Mouse (Mus musculus): Measurements from ENCODE around the gene Tmem190. TPM values are rescaled to one million over a fixed set of nuclear protein-coding genes. Genes with fewer than 3 reads are reported as not detected.

Tmem190 gene
- total RNA-seq (2023) = not detected

DNA sequence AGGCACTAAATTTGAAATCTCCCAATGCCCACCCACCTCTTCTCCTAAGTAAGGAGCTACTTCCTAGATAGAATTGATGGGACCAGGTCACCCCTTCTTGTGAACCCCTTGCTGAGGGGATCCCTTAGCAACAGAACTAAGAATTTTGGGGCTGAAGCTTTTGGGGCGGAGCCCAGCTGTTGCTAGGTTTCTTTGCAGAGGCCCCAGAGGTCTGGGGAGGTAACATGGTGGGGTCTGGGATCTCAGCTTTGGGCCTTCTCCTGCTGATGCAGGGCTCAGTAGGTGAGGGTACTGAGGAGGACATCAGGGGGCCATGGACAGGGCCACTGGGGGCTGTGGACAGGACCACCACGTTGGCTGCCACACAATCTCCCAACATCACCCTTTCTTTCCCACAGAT lies at the start of gene Tmem190, which contains the start of gene Il11:
Gene Tmem190 (plus strand): TSS at position 179 of the 400 bp plus-strand sequence.
Gene Il11 (minus strand): TSS at position 101 of the 400 bp plus-strand sequence.

DNA sequence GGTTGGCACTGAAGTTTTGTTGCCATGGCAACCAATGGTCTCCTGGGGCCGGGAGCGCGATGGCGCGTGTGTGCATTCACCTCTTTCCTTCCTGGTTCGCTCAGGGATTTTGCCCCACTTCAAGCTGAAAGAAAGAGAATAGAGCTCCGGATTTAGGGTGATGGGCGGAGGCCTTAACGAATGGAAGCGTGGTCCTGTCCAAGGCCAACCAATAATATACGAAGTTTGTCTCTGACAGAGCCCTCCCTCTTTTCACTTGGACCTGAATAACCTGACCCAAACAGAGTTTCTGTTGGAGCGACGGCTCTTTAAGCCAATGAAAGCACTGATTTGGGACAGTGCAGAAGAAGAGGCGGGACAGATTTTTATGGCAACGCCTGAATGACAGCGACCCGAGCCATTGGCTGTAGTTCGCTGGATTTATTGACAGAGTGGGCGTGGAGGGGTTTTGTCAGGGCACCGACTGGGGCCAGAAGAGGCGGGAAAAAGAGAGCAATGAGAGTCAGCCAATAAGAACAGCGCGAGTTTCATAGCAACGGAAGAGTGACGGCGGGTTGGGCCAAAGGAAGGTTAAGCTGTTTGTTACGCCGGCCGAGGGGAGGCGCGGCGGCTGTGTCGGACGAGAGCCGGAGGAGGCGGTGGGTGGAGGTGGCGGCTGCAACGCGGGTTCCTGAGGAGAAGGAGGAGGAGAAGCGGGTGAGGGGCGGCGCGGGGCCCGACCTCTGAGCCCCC lies 43.0 kb upstream of the Tmem190 start, which contains the start of gene Kmt5c:
Gene Kmt5c (plus strand): TSS at position 572 of the 732 bp plus-strand sequence.

DNA sequence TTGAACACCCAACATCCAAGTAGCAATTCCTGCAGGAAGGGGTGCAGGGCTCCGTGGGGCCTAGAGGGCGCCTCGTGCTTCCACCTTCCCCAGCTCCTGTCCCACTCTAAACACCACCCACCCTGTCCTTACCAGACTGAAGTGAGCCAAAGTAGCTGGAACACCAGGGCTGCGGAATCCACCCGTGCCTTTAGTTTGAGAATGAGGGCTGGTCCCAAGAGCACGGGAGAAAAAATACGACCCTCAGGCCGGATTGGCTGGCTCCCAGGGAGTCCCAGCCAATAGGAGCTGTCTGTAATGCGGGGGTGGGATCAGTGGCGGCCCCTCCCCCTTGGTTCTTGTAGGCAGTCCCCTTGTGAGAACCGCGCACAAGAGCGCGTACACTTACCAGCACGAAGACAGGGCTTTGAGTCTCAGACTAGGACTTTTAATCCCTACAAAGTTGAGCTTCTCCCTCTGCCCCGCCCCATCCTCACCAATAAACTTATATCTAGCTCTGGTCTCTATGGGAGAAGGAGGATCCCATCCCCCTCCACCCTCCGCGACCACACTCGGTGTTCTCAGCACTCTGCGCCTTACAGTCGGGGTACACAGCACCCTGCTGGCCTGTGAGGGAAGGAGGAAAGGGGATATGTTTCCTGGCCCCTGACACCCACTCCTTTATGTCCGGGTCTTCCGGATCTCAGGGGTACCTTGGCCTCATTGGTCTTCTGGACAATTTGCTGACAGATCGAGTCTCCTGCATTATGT lies 29.7 kb upstream of the Tmem190 start, which contains the start of gene Cox6b2:
Gene Cox6b2 (minus strand): TSS at position 274 of the 750 bp plus-strand sequence.

DNA sequence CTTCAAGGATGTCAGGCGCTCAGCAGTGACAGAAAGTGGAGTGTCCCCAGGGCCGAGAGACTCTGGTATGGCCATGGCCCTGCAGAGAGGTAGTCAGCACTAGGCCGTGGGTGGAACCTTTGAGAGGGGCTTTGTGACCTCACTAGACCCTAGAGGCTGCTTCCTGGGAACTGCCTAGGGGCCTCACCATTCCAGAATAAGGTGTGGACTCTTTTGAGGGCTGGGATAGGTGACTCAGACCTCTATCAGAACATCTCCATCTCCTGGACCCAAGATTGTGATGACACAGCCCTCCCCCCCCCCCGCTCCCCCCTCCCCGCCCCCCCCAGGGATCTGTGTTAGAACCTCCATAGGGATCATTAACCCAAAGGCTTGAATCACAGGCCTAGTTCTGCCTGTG lies 11.5 kb upstream of the Tmem190 start, which contains the start of gene Fam71e2:
Gene Fam71e2 (minus strand): TSS at position 101 of the 400 bp plus-strand sequence.

DNA sequence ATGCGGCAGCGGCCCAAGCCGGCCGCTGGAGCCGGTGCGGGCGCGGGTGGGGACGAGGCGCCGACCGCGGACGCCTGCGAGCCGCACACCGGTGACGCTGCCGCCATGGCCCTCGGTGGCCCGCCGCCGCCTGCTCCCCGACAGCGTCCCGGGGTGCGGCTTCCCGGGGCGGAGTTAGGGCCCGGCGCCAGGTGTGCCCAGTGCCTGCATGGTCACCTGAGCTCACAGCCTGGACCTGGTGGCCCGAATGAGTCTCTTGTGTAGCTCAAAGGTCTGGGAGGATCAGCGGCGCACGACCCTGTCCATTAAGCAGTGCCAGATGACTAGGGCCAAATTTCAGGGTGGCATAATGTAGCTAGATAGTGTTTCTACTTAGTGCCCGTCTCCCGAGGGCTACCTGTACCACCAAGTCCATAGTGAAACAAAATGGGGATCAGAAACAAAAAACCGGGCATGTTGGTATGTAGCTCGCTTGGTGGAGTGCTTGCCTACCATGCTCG lies 6.7 kb downstream of the Tmem190 start, which contains the start of gene Tmem238:
Gene Tmem238 (minus strand): TSS at position 221 of the 500 bp plus-strand sequence.

DNA sequence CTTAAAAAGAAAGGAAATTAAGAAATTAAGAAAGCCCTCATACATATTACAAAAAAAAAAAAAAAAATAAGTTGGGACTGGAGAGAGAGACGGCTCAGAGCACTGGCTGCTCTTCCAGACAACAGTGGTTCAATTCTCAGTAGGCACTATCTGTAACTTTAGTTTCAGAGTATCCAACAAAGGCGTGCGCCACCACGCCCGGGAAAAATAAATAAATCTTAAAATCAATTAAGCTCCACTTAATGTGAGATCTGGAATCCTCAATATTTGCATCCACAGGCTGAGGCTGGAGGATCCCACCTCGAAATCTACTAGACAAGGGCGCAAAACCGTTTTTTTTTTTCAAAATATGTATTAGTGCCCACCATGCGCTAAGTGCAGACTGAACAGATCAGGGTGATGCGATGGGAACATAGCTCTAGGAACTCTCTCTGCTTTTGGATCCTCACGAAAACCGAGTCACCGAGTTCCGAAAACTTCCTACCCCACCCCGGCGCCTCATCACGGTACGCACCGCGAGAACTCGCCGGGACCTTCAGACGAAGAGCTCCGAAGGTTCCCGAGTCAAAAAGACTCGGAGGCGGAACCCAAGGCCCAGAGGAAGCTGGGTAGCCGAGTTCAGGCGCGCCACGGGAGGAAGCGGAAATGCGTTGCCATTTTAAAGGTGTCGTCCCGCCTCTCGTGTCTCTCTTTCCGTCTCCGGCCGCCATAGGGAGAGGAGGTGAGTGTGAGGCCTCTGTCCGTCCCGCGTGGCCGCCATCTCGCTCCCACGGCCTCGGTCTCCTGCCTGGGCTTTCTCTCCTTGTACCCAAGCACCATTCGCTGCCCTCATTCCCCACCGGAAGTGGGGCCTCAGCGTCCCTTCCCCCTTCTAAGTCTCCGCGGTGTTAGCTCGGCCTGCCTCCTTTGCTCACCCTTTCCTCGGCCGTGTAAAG lies 9.8 kb downstream of the Tmem190 start, which contains the start of gene Rpl28:
Gene Rpl28 (plus strand): TSS at position 597 of the 935 bp plus-strand sequence.

DNA sequence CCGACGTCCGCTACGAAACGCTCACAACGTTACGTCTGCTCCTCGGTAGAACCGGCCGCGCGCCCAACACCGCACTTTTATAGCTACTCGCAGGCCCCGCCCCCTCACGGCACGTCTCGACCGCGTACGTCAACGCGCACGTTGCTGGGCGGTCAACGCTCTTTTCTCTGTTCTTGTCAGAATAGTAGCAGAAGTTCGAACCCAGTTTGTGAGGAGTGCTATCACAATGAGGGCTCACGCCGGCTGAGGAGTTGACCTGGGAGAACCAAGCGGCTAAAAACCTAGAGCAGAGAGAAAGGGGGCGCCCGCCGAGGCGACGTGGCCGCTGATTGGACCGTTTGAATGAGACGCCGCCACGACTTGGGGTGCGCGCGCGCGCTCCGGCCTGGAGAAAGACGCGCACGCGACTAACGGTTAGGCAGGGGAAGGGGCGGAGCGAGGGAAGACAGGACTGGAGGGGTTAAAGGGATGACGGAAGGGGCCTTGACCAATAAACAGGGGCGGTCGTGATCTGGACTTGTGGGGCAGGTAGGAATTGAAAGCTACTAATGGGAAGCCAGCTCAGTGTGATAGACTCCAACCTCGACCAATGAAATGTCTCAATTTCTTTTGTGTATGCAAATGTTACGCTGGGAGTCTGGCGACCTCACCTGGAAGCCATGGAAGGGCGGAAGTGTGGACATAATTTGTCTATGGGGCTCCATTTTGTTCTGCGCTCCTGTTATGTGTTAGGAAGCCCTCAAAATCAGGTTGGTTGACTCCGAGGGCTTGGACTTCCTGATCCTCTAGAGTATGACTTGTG lies 29.8 kb downstream of the Tmem190 start, which contains the start of gene Ube2s:
Gene Ube2s (minus strand): TSS at position 288 of the 802 bp plus-strand sequence.

Other genes with a start within 250 kb of the Tmem190 start
- gene Syt5, start 235.4 kb upstream of the Tmem190 start, total RNA-seq (2023) = under 1 TPM in 1 of 2 experiments, not detected in 1; 0.83 TPM
- gene Ptprh, start 178.9 kb upstream of the Tmem190 start, total RNA-seq (2023) = not detected
- 10 to 100 TPM; 56.1 to 82.6 TPM for gene Tmem86b, start 151.5 kb upstream of the Tmem190 start, total RNA-seq (2023)
- gene Ppp6r1, start 123.9 kb upstream of the Tmem190 start, total RNA-seq (2023) = 100 to 1,000 TPM; 269 to 275 TPM
- 10 to 100 TPM; 56.0 to 66.8 TPM for gene Hspbp1, start 97.9 kb upstream of the Tmem190 start, total RNA-seq (2023)
- gene Brsk1, start 92.3 kb upstream of the Tmem190 start, total RNA-seq (2023) = not detected
- under 1 TPM; 0.21 to 0.76 TPM for gene Tmem150b, start 57.7 kb upstream of the Tmem190 start, total RNA-seq (2023)
- 10 to 100 TPM; 66.9 to 85.4 TPM for gene Kmt5c, start 42.8 kb upstream of the Tmem190 start, total RNA-seq (2023)
- gene Cox6b2, start 29.8 kb upstream of the Tmem190 start, total RNA-seq (2023) = 1 to 10 TPM; 2.1 to 4.0 TPM
- gene Fam71e2, start 11.6 kb upstream of the Tmem190 start, total RNA-seq (2023) = not detected
- not detected for gene Il11, start 78 bp upstream of the Tmem190 start, total RNA-seq (2023)
- gene Tmem238, start 6.7 kb downstream of the Tmem190 start, total RNA-seq (2023) = 1 to 10 TPM; 1.4 to 2.7 TPM
- 1,000 to 10,000 TPM; 2,356 to 2,505 TPM for gene Rpl28, start 9.9 kb downstream of the Tmem190 start, total RNA-seq (2023)
- 100 to 1,000 TPM; 160 to 166 TPM for gene Ube2s, start 29.7 kb downstream of the Tmem190 start, total RNA-seq (2023)
- under 1 TPM; 0.23 to 0.36 TPM for gene Shisa7, start 61.8 kb downstream of the Tmem190 start, total RNA-seq (2023)
- 1 to 10 TPM; 4.1 to 4.2 TPM for gene Isoc2b, start 87.3 kb downstream of the Tmem190 start, total RNA-seq (2023)
- 10 to 100 TPM; 10.4 to 13.5 TPM for gene Isoc2a, start 94.2 kb downstream of the Tmem190 start, total RNA-seq (2023)
- not detected for gene Gm36210, start 123.6 kb downstream of the Tmem190 start, total RNA-seq (2023)
- 10 to 100 TPM; 30.9 to 32.3 TPM for gene Zfp628, start 132.3 kb downstream of the Tmem190 start, total RNA-seq (2023)
- gene Nat14, start 139.1 kb downstream of the Tmem190 start, total RNA-seq (2023) = 10 to 100 TPM; 10.5 to 10.7 TPM
- 1 to 10 TPM in 1 of 2 experiments, under 1 TPM in 1; 0.73 to 1.3 TPM for gene Ssc5d, start 142.8 kb downstream of the Tmem190 start, total RNA-seq (2023)
- 1 to 10 TPM in 1 of 2 experiments, not detected in 1; 1.4 TPM for gene Sbk2, start 181.5 kb downstream of the Tmem190 start, total RNA-seq (2023)
- gene Sbk3, start 188.2 kb downstream of the Tmem190 start, total RNA-seq (2023) = not detected
- 10 to 100 TPM; 33.7 to 35.1 TPM for gene Zfp579, start 213.2 kb downstream of the Tmem190 start, total RNA-seq (2023)
- gene Zfp524, start 231.5 kb downstream of the Tmem190 start, total RNA-seq (2023) = 10 to 100 TPM; 16.2 to 17.2 TPM
- 10 to 100 TPM; 49.3 to 54.1 TPM for gene Fiz1, start 231.8 kb downstream of the Tmem190 start, total RNA-seq (2023)
- gene Gm44973, start 232.6 kb downstream of the Tmem190 start, total RNA-seq (2023) = not detected
- 10 to 100 TPM; 56.0 to 56.5 TPM for gene Zfp865, start 237.4 kb downstream of the Tmem190 start, total RNA-seq (2023)
- 1 to 10 TPM in 1 of 2 experiments, not detected in 1; 1.2 TPM for gene Ccdc106, start 237.6 kb downstream of the Tmem190 start, total RNA-seq (2023)

All from T-cell, adult 66 days (primary cell).